Mouse (Mus musculus) ES-E14 (cell line): ENCODE results near the gene Spns2. TPM values are rescaled to one million over a fixed set of nuclear protein-coding genes. Genes with fewer than 3 reads are reported as not detected.

ENCODE experiments used
- DNase-seq: peaks from one replicate; pipeline ENCODE4 v3.0.0-alpha.2; 2013; ENCODE audit warnings: low read depth, low spot score
- H3K27ac ChIP-seq: 2 replicates; pipeline ENCODE4 v1.5.1; 2012; ENCODE audit warnings: low read depth, mild to moderate bottlenecking, low read length, moderate library complexity, mixed read lengths; ENCODE audit not compliant: poor library complexity, insufficient read depth, severe bottlenecking
- H3K36me3 ChIP-seq: 2 replicates; pipeline ENCODE4 v1.6.1; 2012; ENCODE audit warnings: mild to moderate bottlenecking, low read length, moderate library complexity, mixed read lengths; ENCODE audit not compliant: control insufficient read depth, poor library complexity, insufficient read depth, severe bottlenecking
- H3K4me1 ChIP-seq, 2 experiments: fragments of 150-350 bp in 1 of 2; sonication (generic) in 1 of 2; 2 replicates each; pipeline ENCODE4 v1.6.1; 2012; ENCODE audit warnings: low read length in 2 of 2, mild to moderate bottlenecking in 1 of 2, mixed read lengths in 1 of 2; ENCODE audit not compliant: control insufficient read depth in 2 of 2, insufficient read depth in 2 of 2, poor library complexity in 1 of 2
- H3K4me3 ChIP-seq, 2 experiments: fragments of 150-350 bp in 1 of 2; sonication (generic) in 1 of 2; 2 replicates each; pipeline ENCODE4 v1.5.1; 2012; ENCODE audit warnings: low read length in 2 of 2, low read depth in 1 of 2, mild to moderate bottlenecking in 1 of 2, mixed read lengths in 1 of 2; ENCODE audit not compliant: insufficient read depth in 1 of 2, poor library complexity in 1 of 2, severe bottlenecking in 1 of 2
- H3K9ac ChIP-seq: 2 replicates; pipeline ENCODE4 v1.6.1; 2012; ENCODE audit warnings: low read depth, mild to moderate bottlenecking, low read length, mixed read lengths; ENCODE audit not compliant: poor library complexity, insufficient read depth, severe bottlenecking
- H3K9me3 ChIP-seq: fragments of 150-350 bp; sonication (generic); 2 replicates; pipeline ENCODE4 v1.6.1; 2012; ENCODE audit warnings: low read depth, mild to moderate bottlenecking, low read length; ENCODE audit not compliant: control insufficient read depth, insufficient read depth
- CHD2 ChIP-seq: IDR thresholded peaks from 2 replicates; pipeline ENCODE4 v1.6.1; 2014; ENCODE audit warnings: mild to moderate bottlenecking, low read depth, low read length, inconsistent platforms
- HCFC1 ChIP-seq: IDR thresholded peaks from 2 replicates; pipeline ENCODE4 v1.6.1; 2012; ENCODE audit warnings: low read length, inconsistent platforms, borderline replicate concordance; ENCODE audit not compliant: insufficient read depth
- MAFK ChIP-seq: IDR thresholded peaks from 2 replicates; pipeline ENCODE4 v1.6.1; 2014; ENCODE audit warnings: mild to moderate bottlenecking, low read depth, low read length, inconsistent platforms; ENCODE audit not compliant: insufficient read depth
- ZC3H11A ChIP-seq: IDR thresholded peaks from 2 replicates; pipeline ENCODE4 v1.6.1; 2012; ENCODE audit warnings: low read depth, mild to moderate bottlenecking, inconsistent platforms, low read length, borderline replicate concordance
- ZNF384 ChIP-seq: IDR thresholded peaks from 2 replicates; pipeline ENCODE4 v1.6.1; 2012; ENCODE audit warnings: low read depth, low read length, inconsistent platforms
- in situ Hi-C, 2 experiments: fragments of 600-800 bp; cut with MboI; formaldehyde crosslinking; loops; one replicate each; pipeline ENCODE4 v1.15.1; 2025; ENCODE audit warnings: low sequenced_read_pairs in 2 of 2, inconsistent platforms in 1 of 2; ENCODE audit not compliant: unreplicated experiment in 2 of 2
- total RNA-seq: library from RNA; depleted of rRNA; stranded (reverse); fragments of 300-350 nt; gene quantifications from 2 replicates; pipeline ENCODE4 v1.2.3, GENCODE M21; 2012

Gene Spns2
- total RNA-seq, 1 experiment = 2.4 TPM

DNA sequence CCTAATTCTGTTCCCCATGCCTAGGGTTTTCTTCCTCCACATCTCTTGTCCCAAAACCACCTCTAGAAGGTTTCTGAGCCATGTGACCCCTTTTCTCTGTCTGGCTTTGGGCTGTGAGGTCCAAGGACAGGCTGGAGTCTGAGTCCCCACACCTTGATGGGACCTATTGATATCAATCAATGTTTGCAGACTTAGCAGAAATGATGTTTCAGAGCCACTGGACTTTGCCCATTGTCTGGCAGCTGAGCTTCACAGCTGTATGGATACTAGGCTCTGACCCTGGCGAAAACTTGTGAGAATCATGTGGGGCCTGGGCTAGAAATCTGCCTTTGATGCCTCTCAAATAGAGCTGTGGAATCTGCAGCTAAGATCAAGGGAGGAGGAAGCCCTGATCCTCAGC lies 7.1 kb upstream of the Spns2 start:
- H3K27ac ChIP-seq = no peak overlapping the region
- no peaks in the 10 kb centered on the region for H3K36me3 ChIP-seq
- DNase-seq = no peak
- no peak overlapping the region for H3K9ac ChIP-seq
- H3K4me3 ChIP-seq = no peak overlapping the region
- no peak for TF ChIP-seq MAFK
- TF ChIP-seq CHD2 = no peak
- no peak for TF ChIP-seq ZC3H11A
- no peak for TF ChIP-seq HCFC1
- TF ChIP-seq ZNF384 = no peak
- H3K4me1 ChIP-seq = peaks cover 0 to 3% of the 10 kb centered on the region in 2 experiments; a peak in 1 of 4 replicates
- no peaks in the 10 kb centered on the region for H3K9me3 ChIP-seq
- in situ Hi-C loops = no loop called here

DNA sequence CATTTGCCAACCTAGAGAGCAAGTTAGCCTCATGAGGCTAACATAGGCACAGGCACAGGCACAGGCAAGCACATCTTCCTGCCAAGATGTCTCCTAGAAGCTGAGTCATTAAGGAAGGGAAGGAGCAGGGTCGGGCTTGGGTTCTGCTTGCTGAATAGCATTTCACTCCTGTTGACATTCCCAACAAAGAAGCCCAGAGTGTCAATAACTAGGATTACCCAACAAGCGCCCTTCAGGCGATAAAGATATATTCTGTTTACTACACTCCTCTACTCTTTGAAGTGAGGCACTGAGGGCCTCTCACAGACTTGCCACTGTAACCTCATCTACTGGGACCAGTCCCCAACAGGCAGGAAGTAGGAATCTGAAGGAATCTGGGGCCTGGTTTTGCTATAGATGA lies 6.4 kb upstream of the Spns2 start:
- Histone ChIP-seq H3K36me3 (no peaks in the 10 kb centered on the region), H3K27ac (no peak overlapping the region), H3K4me1 (peaks cover 0 to 3% of the 10 kb centered on the region in 2 experiments; a peak in 1 of 4 replicates), H3K9me3 (no peaks in the 10 kb centered on the region), H3K4me3 (no peak overlapping the region), H3K9ac (no peak overlapping the region)
- TF ChIP-seq ZC3H11A (no peak), CHD2 (no peak), HCFC1 (no peak), MAFK (no peak), ZNF384 (no peak)
- in situ Hi-C loops = no loop called here
- DNase-seq = no peak

DNA sequence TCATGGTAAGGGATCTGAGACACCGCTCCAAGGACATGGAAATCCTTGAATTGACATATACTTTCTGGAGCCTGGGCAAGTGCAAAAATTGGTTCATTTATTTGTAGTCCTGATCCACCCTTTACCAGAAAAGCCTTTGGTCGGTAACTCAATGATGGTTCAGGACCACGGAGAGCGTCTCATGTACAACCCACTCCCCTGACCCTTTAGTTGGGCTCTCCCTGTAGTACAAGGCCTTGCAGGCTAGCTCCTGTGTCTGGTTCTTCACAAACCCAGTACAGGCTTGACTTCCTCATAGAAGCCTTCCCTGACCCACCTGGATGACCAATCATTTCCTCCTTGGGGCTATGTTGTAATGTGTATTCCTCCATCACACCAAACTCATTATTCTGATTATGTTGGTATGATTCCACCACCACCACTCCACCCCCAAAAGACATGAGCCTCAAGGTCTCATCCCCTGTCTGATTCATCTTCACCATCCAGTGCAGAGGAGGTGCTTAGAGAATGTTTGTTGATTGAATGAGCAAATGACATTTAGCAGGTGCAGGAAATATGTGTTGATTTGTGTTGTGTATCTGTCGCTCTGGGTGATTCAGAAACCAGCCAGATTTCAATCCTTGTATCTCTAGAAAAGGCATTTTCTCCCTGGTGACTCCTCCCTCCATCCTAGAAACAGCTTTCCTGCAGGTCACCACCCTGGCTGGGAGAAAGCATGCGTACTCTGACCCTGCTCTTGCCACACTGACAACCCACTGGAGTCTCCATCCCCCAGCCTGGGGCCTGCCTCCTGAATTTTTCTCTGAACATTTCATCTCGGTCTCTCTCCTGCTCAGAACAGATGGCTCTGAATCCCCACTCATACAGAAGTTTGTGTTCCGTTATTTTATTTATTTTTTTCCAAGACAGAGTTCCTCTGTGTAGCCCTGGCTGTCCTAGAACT lies 4.6 kb upstream of the Spns2 start:
- in situ Hi-C loops = no loop called here
- no peak overlapping the region for H3K9ac ChIP-seq
- H3K9me3 ChIP-seq = no peaks in the 10 kb centered on the region
- no peak overlapping the region for H3K27ac ChIP-seq
- peak; percentile 48 for DNase-seq
- H3K4me3 ChIP-seq = no peak overlapping the region
- H3K36me3 ChIP-seq = no peaks in the 10 kb centered on the region
- peaks cover 0 to 3% of the 10 kb centered on the region in 2 experiments; a peak in 1 of 4 replicates for H3K4me1 ChIP-seq
- TF ChIP-seq CHD2 (no peak), MAFK (no peak), HCFC1 (no peak), ZC3H11A (no peak), ZNF384 (no peak)

DNA sequence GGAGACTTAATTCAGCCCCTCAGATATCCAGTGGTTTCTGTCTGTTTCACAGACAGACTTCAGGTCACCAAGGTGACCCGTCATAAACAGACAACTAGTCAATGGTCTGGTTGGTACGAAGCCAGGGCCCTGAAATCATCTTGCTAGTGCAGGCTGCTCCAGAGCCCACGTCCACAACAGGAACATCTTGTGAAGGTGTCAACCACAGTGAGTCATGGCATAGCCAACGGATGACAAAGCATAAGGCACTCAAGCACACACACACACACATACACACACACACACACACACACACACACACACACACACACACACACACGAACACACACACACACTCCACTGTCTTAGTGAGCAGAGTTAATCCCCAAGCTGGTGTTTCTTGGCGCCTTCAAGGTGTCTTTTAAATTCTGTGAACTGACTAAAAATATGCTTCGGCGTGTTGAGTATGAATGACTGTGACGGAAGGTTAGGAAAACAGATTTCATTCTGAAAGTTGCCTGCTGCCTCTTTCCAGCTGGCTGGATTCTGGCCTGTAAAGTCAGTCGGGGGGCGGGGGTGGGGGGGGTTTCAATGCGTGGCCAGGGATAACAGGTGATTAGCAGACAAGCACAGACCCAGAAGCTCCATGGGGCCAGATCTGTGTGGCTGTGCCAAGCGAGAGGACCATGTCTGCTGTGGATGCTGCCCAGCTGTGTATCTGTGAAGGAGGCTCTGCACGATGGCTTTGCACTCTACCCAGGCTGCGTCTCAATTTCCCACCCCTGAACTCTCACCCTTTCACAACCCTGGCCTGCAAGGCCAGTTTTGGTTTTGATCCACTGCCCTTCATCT lies 1.6 kb upstream of the Spns2 start:
- no peak for DNase-seq
- no peak for TF ChIP-seq ZC3H11A
- TF ChIP-seq HCFC1 = no peak
- TF ChIP-seq ZNF384 = no peak
- no peak for TF ChIP-seq MAFK
- no peak for TF ChIP-seq CHD2
- H3K4me1 ChIP-seq = no peaks in the 10 kb centered on the region; a peak in 1 of 4 replicates

More for the DNA sequence above, 1.6 kb upstream of the Spns2 start:
- no peak overlapping the region for H3K9ac ChIP-seq
- H3K4me3 ChIP-seq = no peak overlapping the region
- in situ Hi-C loops = no loop called here
- H3K36me3 ChIP-seq = no peaks in the 10 kb centered on the region
- no peak overlapping the region for H3K27ac ChIP-seq
- H3K9me3 ChIP-seq = no peaks in the 10 kb centered on the region
